Mouse (Mus musculus) kidney, adult 2 months (tissue): ENCODE results near the gene Mctp2.

Experiments
- CTCF ChIP-seq: fragments of 200-500 bp; conservative IDR thresholded peaks from 2 replicates; pipeline ENCODE4 v1.5.1; 2011; ENCODE audit warnings: low read depth, mild to moderate bottlenecking, control low read depth, low read length, moderate library complexity, mixed read lengths; ENCODE audit not compliant: insufficient read depth, insufficient read length
- POLR2A ChIP-seq: fragments of 200-500 bp; IDR thresholded peaks from one replicate; pipeline ENCODE4 v1.6.1; 2011; ENCODE audit warnings: low read depth, low read length, control low read depth

DNA sequence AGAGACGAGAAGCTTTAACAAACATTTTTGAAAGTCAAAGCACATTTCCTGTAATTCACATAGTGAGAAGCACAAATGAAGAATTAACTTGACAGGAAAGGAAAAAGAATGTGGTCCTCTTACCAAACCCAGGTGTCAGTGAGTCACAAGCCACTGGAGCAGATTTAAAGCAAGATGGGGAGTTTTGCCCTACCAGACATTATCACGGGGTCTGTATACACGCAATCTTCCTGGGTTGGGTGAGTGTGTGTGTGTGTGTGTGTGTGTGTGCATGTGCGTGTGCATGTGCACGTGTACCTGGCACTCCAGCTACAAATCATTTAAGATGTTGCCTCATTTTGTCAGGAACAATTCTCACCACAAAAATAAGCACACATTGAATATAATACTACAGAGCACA is 30.9 kb downstream of the Mctp2 start:
- TF ChIP-seq CTCF = no peak
- no peak for TF ChIP-seq POLR2A
